Mouse (Mus musculus) midbrain, embryonic 13.5 days (tissue): ENCODE measurements around the gene Tmem178. TPM values are rescaled to one million over a fixed set of nuclear protein-coding genes. Genes with fewer than 3 reads are reported as not detected.
A peak's percentile ranks its signal among the peaks of the same experiment; 100 is the strongest.

Experiments
- ATAC-seq: fragments of 200-750 bp; cut with Nextera tagmentation; 2 replicates; pipeline ENCODE4 v1.8.0; 2017; ENCODE audit warnings: mild to moderate bottlenecking, moderate TSS enrichment, moderate library complexity
- H3K27ac ChIP-seq: fragments of 300-500 bp; sonication (generic); 2 replicates; pipeline ENCODE4 v1.5.1; 2015; ENCODE audit warnings: inconsistent platforms, mild to moderate bottlenecking, moderate library complexity
- H3K27me3 ChIP-seq: fragments of 300-500 bp; sonication (generic); 2 replicates; pipeline ENCODE4 v1.6.1; 2015; ENCODE audit warnings: mild to moderate bottlenecking, inconsistent platforms
- H3K36me3 ChIP-seq: fragments of 300-500 bp; sonication (generic); 2 replicates; pipeline ENCODE4 v1.6.1; 2015; ENCODE audit warnings: mild to moderate bottlenecking, inconsistent platforms
- H3K4me1 ChIP-seq: fragments of 300-500 bp; sonication (generic); replicated peaks from 2 replicates; pipeline ENCODE4 v1.6.1; 2015; ENCODE audit warnings: inconsistent platforms
- H3K4me2 ChIP-seq: fragments of 300-500 bp; sonication (generic); replicated peaks from 2 replicates; pipeline ENCODE4 v1.6.1; 2015; ENCODE audit warnings: moderate library complexity, mild to moderate bottlenecking, inconsistent platforms
- H3K4me3 ChIP-seq: fragments of 300-500 bp; sonication (generic); replicated peaks from 2 replicates; pipeline ENCODE4 v1.5.1; 2015; ENCODE audit warnings: mild to moderate bottlenecking, inconsistent platforms
- H3K9ac ChIP-seq: fragments of 300-500 bp; sonication (generic); replicated peaks from 2 replicates; pipeline ENCODE4 v1.6.1; 2015; ENCODE audit warnings: mild to moderate bottlenecking, inconsistent platforms
- H3K9me3 ChIP-seq: fragments of 300-500 bp; sonication (generic); 2 replicates; pipeline ENCODE4 v1.6.1; 2016; ENCODE audit warnings: mild to moderate bottlenecking, inconsistent platforms
- WGBS: fragments of 180-500 bp; shearing (Covaris S2); methylation state at CpG from one replicate; pipeline ENCODE4 v1.1.7; 2015; 5-methylcytosine and 5-hydroxymethylcytosine counted together
- polyA plus RNA-seq: library from polyadenylated mRNA; unstranded; fragments of >200 nt; fragmentation: Nextera tagmentation; extraction: Ambion mirVana; gene quantifications from 2 replicates; pipeline ENCODE4 v1.2.1, GENCODE M21; 2015

The Tmem178 gene
- polyA plus RNA-seq, 1 experiment from 2014 or later, result 32.0 TPM

DNA sequence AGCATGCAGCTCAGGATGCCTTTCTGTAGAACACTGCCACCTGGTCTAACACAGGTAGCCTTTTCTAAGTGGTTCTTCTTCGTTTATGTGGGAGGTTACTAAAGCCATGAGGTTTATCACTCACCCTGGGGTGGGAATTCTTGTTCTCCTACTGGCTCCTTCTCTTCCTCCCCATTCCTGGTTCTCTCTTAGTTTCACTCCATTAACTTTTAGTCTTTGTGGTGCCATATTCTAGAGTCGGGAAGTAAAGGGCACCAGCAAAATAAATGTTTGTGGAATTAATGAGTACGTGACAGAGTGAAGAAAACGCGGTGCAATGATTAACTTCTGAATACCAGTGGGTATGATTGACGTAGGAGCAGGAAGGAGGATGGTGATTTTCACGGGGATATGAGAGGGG lies 28.5 kb downstream of the Tmem178 start:
- H3K9ac ChIP-seq, result no peak overlapping the region
- no peak overlapping the region for H3K4me3 ChIP-seq
- no peaks in the 10 kb centered on the region; the same call in 1 of the 2 replicates for H3K36me3 ChIP-seq
- ATAC-seq, result no peak
- H3K4me2 ChIP-seq, result no peak overlapping the region
- 90% methylated on average over 7 of the region's 7 CpGs for WGBS
- no peaks in the 10 kb centered on the region for H3K9me3 ChIP-seq
- H3K27ac ChIP-seq, result no peak overlapping the region
- H3K4me1 ChIP-seq, result peaks cover 35% of the 10 kb centered on the region
- H3K27me3 ChIP-seq, result no peaks in the 10 kb centered on the region

- 87% methylated on average over 5 of the region's 5 CpGs for WGBS
- H3K9me3 ChIP-seq, result no peaks in the 10 kb centered on the region
- H3K27ac ChIP-seq, result no peak overlapping the region
- no peak overlapping the region for H3K4me2 ChIP-seq
- no peaks in the 10 kb centered on the region for H3K27me3 ChIP-seq
- peaks cover 10% of the 10 kb centered on the region for H3K4me1 ChIP-seq
- no peak for ATAC-seq
- H3K36me3 ChIP-seq, result no peaks in the 10 kb centered on the region; the same call in 1 of the 2 replicates
- H3K9ac ChIP-seq, result no peak overlapping the region
- H3K4me3 ChIP-seq, result no peak overlapping the region
These were observed 32.8 kb downstream of the Tmem178 start for GRCm38 (mm10) chr17:80977245-80977644.

- WGBS, result 81% methylated on average over 10 of the region's 10 CpGs
- Histone ChIP-seq H3K4me3 (no peak overlapping the region), H3K27ac (no peak overlapping the region), H3K9me3 (no peaks in the 10 kb centered on the region), H3K9ac (no peak overlapping the region), H3K27me3 (no peaks in the 10 kb centered on the region), H3K4me2 (no peak overlapping the region), H3K4me1 (peaks cover 21% of the 10 kb centered on the region), H3K36me3 (no peaks in the 10 kb centered on the region)
- ATAC-seq, result no peak
These were observed 35.7 kb downstream of the Tmem178 start for GRCm38 (mm10) chr17:80980096-80980495.

DNA sequence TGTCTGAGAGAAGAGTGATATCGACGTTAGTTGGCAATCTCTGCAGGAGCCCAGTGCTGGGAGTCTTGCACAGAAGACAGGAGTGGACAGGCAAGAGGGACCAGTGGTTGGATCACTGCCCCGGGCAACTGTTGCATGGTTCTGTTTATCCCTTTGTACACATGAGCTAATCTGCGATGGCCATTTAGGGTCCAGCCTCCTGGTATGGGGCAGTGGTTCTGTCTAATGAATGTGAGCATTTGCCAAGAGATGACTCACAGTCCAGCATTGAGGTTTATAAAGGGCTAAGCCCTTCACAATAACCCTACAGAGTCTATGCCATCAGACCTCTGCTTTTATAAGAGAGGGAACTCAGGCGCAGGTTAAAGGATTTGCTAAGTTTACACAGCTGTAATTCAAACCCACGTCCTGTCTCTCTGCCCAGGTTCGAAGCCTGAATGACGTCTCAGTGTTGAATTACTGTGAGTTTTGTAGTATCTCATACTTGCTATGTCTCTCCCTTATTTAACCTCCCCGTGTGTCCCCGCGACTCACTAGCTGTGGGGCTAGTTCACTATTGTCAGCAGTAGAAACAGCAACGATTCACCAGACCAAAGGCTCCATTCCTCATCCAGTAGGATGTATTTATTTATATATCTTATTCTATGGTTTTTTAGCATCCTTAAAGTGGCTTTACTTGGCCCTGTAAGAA lies 37.4 kb downstream of the Tmem178 start:
- peak; percentile 68 for ATAC-seq
- Histone ChIP-seq H3K9ac (no peak overlapping the region), H3K4me3 (no peak overlapping the region), H3K4me1 (peaks cover 21% of the 10 kb centered on the region), H3K9me3 (no peaks in the 10 kb centered on the region), H3K27ac (peak overlapping the region; percentile 71), H3K27me3 (no peaks in the 10 kb centered on the region), H3K4me2 (no peak overlapping the region), H3K36me3 (no peaks in the 10 kb centered on the region)
- WGBS, result 51% methylated on average over 12 of the region's 12 CpGs

GRCm38 (mm10) chr17:80982412-80982787 lies 38.0 kb downstream of the Tmem178 start:
- ATAC-seq, result peak; percentile 85
- no peaks in the 10 kb centered on the region for H3K9me3 ChIP-seq
- no peak overlapping the region for H3K4me3 ChIP-seq
- peaks cover 21% of the 10 kb centered on the region for H3K4me1 ChIP-seq
- WGBS, result 5% methylated on average over 8 of the region's 8 CpGs
- H3K36me3 ChIP-seq, result no peaks in the 10 kb centered on the region
- H3K4me2 ChIP-seq, result no peak overlapping the region
- H3K9ac ChIP-seq, result no peak overlapping the region
- peak overlapping the region; percentile 71 for H3K27ac ChIP-seq
- H3K27me3 ChIP-seq, result no peaks in the 10 kb centered on the region

GRCm38 (mm10) chr17:80982976-80983375 lies 38.5 kb downstream of the Tmem178 start:
- no peak for ATAC-seq
- Histone ChIP-seq H3K9me3 (no peaks in the 10 kb centered on the region), H3K4me2 (no peak overlapping the region), H3K27ac (peak overlapping the region; percentile 36; the same call in 1 of the 2 replicates), H3K9ac (no peak overlapping the region), H3K36me3 (no peaks in the 10 kb centered on the region), H3K4me3 (no peak overlapping the region), H3K27me3 (no peaks in the 10 kb centered on the region), H3K4me1 (peaks cover 21% of the 10 kb centered on the region)
- 81% methylated on average over 10 of the region's 10 CpGs for WGBS

DNA sequence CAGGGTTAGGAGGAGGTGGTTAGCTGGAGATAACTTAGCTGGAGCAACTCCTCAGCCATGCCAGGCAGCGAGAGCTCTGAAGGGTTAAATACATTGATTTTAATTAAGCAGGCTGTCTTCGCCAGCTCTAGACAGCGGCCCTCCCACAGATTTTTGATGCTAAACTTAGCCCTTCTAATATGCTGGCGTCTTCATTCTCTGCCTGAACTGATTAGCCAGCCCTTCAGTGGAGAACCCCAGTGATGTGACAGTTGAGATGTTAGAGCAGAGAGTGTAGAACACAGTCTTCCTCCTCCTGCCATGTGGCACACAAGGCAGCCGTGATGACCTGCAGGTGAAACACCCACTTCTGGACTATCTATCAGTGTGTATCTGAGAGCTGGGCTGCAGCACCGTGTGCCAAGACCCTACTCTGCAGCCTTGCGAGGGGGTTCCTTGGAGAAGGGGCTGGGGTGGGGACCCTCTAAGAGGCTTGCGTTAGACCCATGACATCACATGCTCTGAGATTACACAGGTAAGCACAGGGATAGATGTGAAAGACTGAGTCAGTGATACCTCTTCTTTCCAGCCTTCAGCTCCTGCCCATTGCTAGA lies 47.2 kb downstream of the Tmem178 start:
- ATAC-seq, result 0 out of 2 replicates have a peak, but pooled peaks have one; percentile 60
- Histone ChIP-seq H3K4me3 (no peak overlapping the region), H3K9me3 (no peaks in the 10 kb centered on the region), H3K36me3 (peaks cover 4% of the 10 kb centered on the region; the same call in 1 of the 2 replicates), H3K9ac (no peak overlapping the region), H3K27me3 (no peaks in the 10 kb centered on the region), H3K27ac (no peak overlapping the region), H3K4me2 (no peak overlapping the region), H3K4me1 (peaks cover 16% of the 10 kb centered on the region; the same call in 1 of the 2 replicates)
- 73% methylated on average over 8 of the region's 8 CpGs for WGBS

DNA sequence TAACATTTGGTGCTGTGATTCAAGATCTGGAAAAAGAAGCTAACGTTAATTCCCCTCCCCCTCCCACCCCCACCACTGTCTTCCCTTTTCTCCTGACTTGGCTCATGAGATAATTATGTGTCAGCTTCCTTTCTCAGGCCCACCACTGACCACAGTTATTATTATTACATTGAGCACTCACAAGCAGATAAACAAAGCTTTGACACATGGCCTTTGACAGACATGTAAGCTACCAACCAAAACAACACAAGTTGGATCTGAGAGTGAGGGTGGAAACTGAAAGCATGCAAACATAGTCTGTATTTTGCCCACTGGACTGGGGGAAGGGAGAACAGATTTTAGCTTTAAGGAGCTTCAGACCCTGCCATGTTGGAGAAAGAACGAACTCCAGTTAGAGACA lies 52.8 kb downstream of the Tmem178 start:
- no peak overlapping the region for H3K9ac ChIP-seq
- no peak overlapping the region for H3K4me3 ChIP-seq
- H3K9me3 ChIP-seq, result no peaks in the 10 kb centered on the region
- no peaks in the 10 kb centered on the region for H3K27me3 ChIP-seq
- H3K4me1 ChIP-seq, result peaks cover 16% of the 10 kb centered on the region
- 83% methylated on average over 2 of the region's 2 CpGs for WGBS
- no peak for ATAC-seq
- H3K4me2 ChIP-seq, result no peak overlapping the region
- peaks cover 13% of the 10 kb centered on the region for H3K36me3 ChIP-seq
- H3K27ac ChIP-seq, result no peak overlapping the region

- Histone ChIP-seq H3K4me3 (no peak overlapping the region), H3K27ac (no peak overlapping the region; the same call in 1 of the 2 replicates), H3K4me1 (peaks cover 12% of the 10 kb centered on the region), H3K4me2 (no peak overlapping the region), H3K9ac (no peak overlapping the region), H3K36me3 (peaks cover 13% of the 10 kb centered on the region), H3K9me3 (no peaks in the 10 kb centered on the region), H3K27me3 (no peaks in the 10 kb centered on the region)
- ATAC-seq, result peak; percentile 45; the same call in 1 of the 2 replicates
- WGBS, result 17% methylated on average over 6 of the region's 6 CpGs
These were observed 54.5 kb downstream of the Tmem178 start for GRCm38 (mm10) chr17:80998958-80999357.

DNA sequence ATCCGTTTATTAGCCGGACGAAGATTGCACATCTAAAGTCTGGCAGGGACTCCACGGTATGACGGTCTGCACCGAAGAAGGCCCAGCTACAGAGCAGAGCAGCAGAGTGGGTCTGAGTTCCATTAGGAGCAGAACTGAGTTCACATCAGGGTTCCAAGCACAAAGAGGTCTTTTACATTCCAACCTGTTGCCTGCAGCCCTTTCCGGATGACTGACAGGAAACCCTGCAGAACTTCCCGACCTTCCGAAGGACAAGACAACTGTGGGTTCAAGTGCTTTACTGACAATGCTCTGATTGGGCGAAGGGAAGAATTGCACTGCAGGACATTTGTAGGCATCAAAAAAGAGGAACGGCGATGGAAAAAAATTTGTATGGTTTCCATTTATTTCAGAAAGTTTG lies 56.6 kb downstream of the Tmem178 start:
- peaks cover 18% of the 10 kb centered on the region for H3K4me1 ChIP-seq
- no peak overlapping the region for H3K9ac ChIP-seq
- no peak overlapping the region for H3K4me2 ChIP-seq
- no peak for ATAC-seq
- H3K9me3 ChIP-seq, result no peaks in the 10 kb centered on the region
- H3K27me3 ChIP-seq, result no peaks in the 10 kb centered on the region
- WGBS, result 74% methylated on average over 12 of the region's 12 CpGs
- H3K36me3 ChIP-seq, result peaks cover 12% of the 10 kb centered on the region
- H3K27ac ChIP-seq, result no peak overlapping the region
- H3K4me3 ChIP-seq, result no peak overlapping the region

- no peak for ATAC-seq
These were observed 57.2 kb downstream of the Tmem178 start for GRCm38 (mm10) chr17:81001647-81002046.

DNA sequence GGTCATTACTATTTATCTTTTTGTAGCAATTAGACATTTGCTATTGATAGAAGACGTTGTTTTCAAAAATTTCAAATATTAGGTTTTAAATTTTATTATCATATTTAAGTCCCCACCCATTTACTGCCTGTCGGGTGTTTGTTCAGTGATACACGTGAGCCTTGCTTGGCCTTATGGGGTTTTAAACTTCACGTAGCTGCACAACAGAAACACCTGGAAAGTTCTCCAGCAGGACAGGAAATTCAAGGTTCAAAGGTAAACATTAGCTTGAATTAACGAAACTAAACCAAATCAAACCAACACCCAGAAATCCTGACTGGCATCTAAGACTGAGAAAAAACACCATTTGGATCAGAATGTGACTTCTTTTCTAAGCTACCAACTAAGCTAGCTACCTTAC lies 57.7 kb downstream of the Tmem178 start:
- H3K4me1 ChIP-seq, result peaks cover 18% of the 10 kb centered on the region
- WGBS, result 90% methylated on average over 5 of the region's 5 CpGs
- H3K4me3 ChIP-seq, result no peak overlapping the region
- no peaks in the 10 kb centered on the region for H3K9me3 ChIP-seq
- no peak overlapping the region for H3K4me2 ChIP-seq
- no peaks in the 10 kb centered on the region for H3K27me3 ChIP-seq
- H3K9ac ChIP-seq, result no peak overlapping the region
- H3K27ac ChIP-seq, result no peak overlapping the region
- ATAC-seq, result no peak
- peaks cover 5% of the 10 kb centered on the region for H3K36me3 ChIP-seq

More at GRCm38 (mm10) chr17:81001647-81002046, 57.2 kb downstream of the Tmem178 start:
- H3K36me3 ChIP-seq, result peaks cover 8% of the 10 kb centered on the region
- H3K27ac ChIP-seq, result no peak overlapping the region
- H3K4me3 ChIP-seq, result no peak overlapping the region
- H3K9me3 ChIP-seq, result no peaks in the 10 kb centered on the region
- no peak overlapping the region for H3K9ac ChIP-seq
- no peaks in the 10 kb centered on the region for H3K27me3 ChIP-seq
- no peak overlapping the region for H3K4me2 ChIP-seq
- peaks cover 18% of the 10 kb centered on the region for H3K4me1 ChIP-seq
- 53% methylated on average over 4 of the region's 4 CpGs for WGBS
